Mouse (Mus musculus): ENCODE measurements around the gene Slc9a8. TPM values are rescaled to one million over a fixed set of nuclear protein-coding genes. Genes with fewer than 3 reads are reported as not detected.

Gene Slc9a8
- 95.9 to 99.1 TPM (median 98.3 TPM) in 4 replicates for total RNA-seq (2023; ENCODE audit: inconsistent age)

GRCm38 (mm10) chr2:167421330-167422149 lies at the start of gene Slc9a8:
Gene Slc9a8, plus strand, starts transcription at chr2:167421712.

GRCm38 (mm10) chr2:167491757-167492708 lies 70.5 kb downstream of the Slc9a8 start, which contains the start of gene Rnf114:
Gene Rnf114, plus strand, starts transcription at chr2:167492645.

GRCm38 (mm10) chr2:167492713-167493636 lies 71.5 kb downstream of the Slc9a8 start, which contains the start of gene Spata2:
Gene Spata2, minus strand, starts transcription at chr2:167492887.

Other genes with a start within 250 kb of the Slc9a8 start
- 6.1 to 7.6 TPM (median 7.1 TPM) in 4 replicates for gene Kcnb1, start 231.6 kb upstream of the Slc9a8 start, total RNA-seq (2023; ENCODE audit: inconsistent age)
- 0.30 to 0.51 TPM in 2 of 4 replicates, not detected in the others for gene Ptgis, start 181.1 kb upstream of the Slc9a8 start, total RNA-seq (2023; ENCODE audit: inconsistent age)
- gene B4galt5, start 72.5 kb upstream of the Slc9a8 start, total RNA-seq (2023; ENCODE audit: inconsistent age) = 62.9 to 69.1 TPM (median 65.8 TPM) in 4 replicates
- 95.8 to 107 TPM (median 99.8 TPM) in 4 replicates for gene Rnf114, start 70.9 kb downstream of the Slc9a8 start, total RNA-seq (2023; ENCODE audit: inconsistent age)
- 51.0 to 56.8 TPM (median 54.8 TPM) in 4 replicates for gene Spata2, start 71.2 kb downstream of the Slc9a8 start, total RNA-seq (2023; ENCODE audit: inconsistent age)
- 1.9 to 4.6 TPM (median 4.4 TPM) in 4 replicates for gene Snai1, start 116.5 kb downstream of the Slc9a8 start, total RNA-seq (2023; ENCODE audit: inconsistent age)
- gene Ube2v1, start 210.4 kb downstream of the Slc9a8 start, total RNA-seq (2023; ENCODE audit: inconsistent age) = 139 to 162 TPM (median 148 TPM) in 4 replicates
- gene Gm20431, start 239.8 kb downstream of the Slc9a8 start, total RNA-seq (2023; ENCODE audit: inconsistent age) = 20.4 to 30.4 TPM (median 29.0 TPM) in 4 replicates